Mouse (Mus musculus) kidney, postnatal 14 days (tissue): ENCODE data around the gene Cisd3.
"Not testable (repeated sequence)": the region's sequence is repeated elsewhere in the genome, so short reads cannot be mapped to it uniquely, and the experiment has no call there.

ENCODE experiments used
- DNase-seq: peaks from one replicate; pipeline ENCODE4 v3.0.0; 2022; ENCODE audit warnings: mixed read lengths

Gene Cisd3

GRCm38 (mm10) chr11:97685613-97686321, at the start of gene Cisd3:
Gene Cisd3 (plus strand): TSS chr11:97685826.
- DNase-seq: peak; percentile 98

GRCm38 (mm10) chr11:97641668-97642067, 44.0 kb upstream of the Cisd3 start:
- no peak for DNase-seq

- DNase-seq: no peak
These were observed 42.9 kb upstream of the Cisd3 start for GRCm38 (mm10) chr11:97642746-97643145.

GRCm38 (mm10) chr11:97643380-97644055, 42.1 kb upstream of the Cisd3 start:
- no peak for DNase-seq

GRCm38 (mm10) chr11:97644834-97645233, 40.8 kb upstream of the Cisd3 start:
- DNase-seq: peak; percentile 79

- DNase-seq: not testable (repeated sequence)
These were observed 37.1 kb upstream of the Cisd3 start for GRCm38 (mm10) chr11:97648541-97648940.

- no peak for DNase-seq
These were observed 35.3 kb upstream of the Cisd3 start for GRCm38 (mm10) chr11:97650341-97650740.

- DNase-seq: not testable (repeated sequence)
These were observed 32.2 kb upstream of the Cisd3 start for GRCm38 (mm10) chr11:97653376-97653775.

- no peak for DNase-seq
These were observed 31.4 kb upstream of the Cisd3 start for GRCm38 (mm10) chr11:97654210-97654609.

GRCm38 (mm10) chr11:97656269-97656971, 29.2 kb upstream of the Cisd3 start:
- DNase-seq: no peak

- DNase-seq: no peak
These were observed 28.3 kb upstream of the Cisd3 start for GRCm38 (mm10) chr11:97657184-97657945.

GRCm38 (mm10) chr11:97657967-97658366, 27.7 kb upstream of the Cisd3 start:
- DNase-seq: not testable (repeated sequence)

- DNase-seq: no peak
These were observed 26.8 kb upstream of the Cisd3 start for GRCm38 (mm10) chr11:97658751-97659266.

GRCm38 (mm10) chr11:97659267-97659989, 26.2 kb upstream of the Cisd3 start:
- peak; percentile 38 for DNase-seq

- peak; percentile 89 for DNase-seq
These were observed 25.5 kb upstream of the Cisd3 start for GRCm38 (mm10) chr11:97659990-97660714.

GRCm38 (mm10) chr11:97660734-97661647, 24.6 kb upstream of the Cisd3 start:
- no peak for DNase-seq

GRCm38 (mm10) chr11:97661648-97662133, 23.9 kb upstream of the Cisd3 start:
- DNase-seq: peak; percentile 89

- peak; percentile 76 for DNase-seq
These were observed 23.3 kb upstream of the Cisd3 start for GRCm38 (mm10) chr11:97662207-97662892.

GRCm38 (mm10) chr11:97662893-97663527, 22.6 kb upstream of the Cisd3 start, which contains the start of gene Mllt6:
Gene Mllt6 (plus strand): TSS chr11:97663414.
- DNase-seq: peak; percentile 89
